Mouse (Mus musculus) limb, embryonic 12.5 days (tissue): ENCODE data around the gene Arl2bp. TPM values are rescaled to one million over a fixed set of nuclear protein-coding genes. Genes with fewer than 3 reads are reported as not detected.
A peak's percentile ranks its signal among the peaks of the same experiment; 100 is the strongest.

ENCODE experiments used
- ATAC-seq: fragments of 200-750 bp; cut with Nextera tagmentation; 2 replicates; pipeline ENCODE4 v1.8.0; 2017; ENCODE audit warnings: low read depth, moderate TSS enrichment; ENCODE audit not compliant: insufficient number of reproducible peaks, insufficient read depth, low FRiP score, low TSS enrichment
- H3K27ac ChIP-seq: fragments of 300-500 bp; sonication (generic); 2 replicates; pipeline ENCODE4 v1.5.1; 2016; ENCODE audit warnings: mild to moderate bottlenecking, moderate library complexity
- H3K27me3 ChIP-seq: fragments of 300-500 bp; sonication (generic); 2 replicates; pipeline ENCODE4 v1.6.1; 2016; ENCODE audit warnings: mild to moderate bottlenecking, moderate library complexity
- H3K36me3 ChIP-seq: fragments of 300-500 bp; sonication (generic); 2 replicates; pipeline ENCODE4 v1.6.1; 2016; ENCODE audit warnings: mild to moderate bottlenecking, moderate library complexity
- H3K4me1 ChIP-seq: fragments of 300-500 bp; sonication (generic); replicated peaks from 2 replicates; pipeline ENCODE4 v1.6.1; 2016
- H3K4me2 ChIP-seq: fragments of 300-500 bp; sonication (generic); 2 replicates; pipeline ENCODE4 v1.6.1; 2016; ENCODE audit warnings: mild to moderate bottlenecking, moderate library complexity
- H3K4me3 ChIP-seq: fragments of 300-500 bp; sonication (generic); replicated peaks from 2 replicates; pipeline ENCODE4 v1.5.1; 2016; ENCODE audit warnings: mild to moderate bottlenecking
- H3K9ac ChIP-seq: fragments of 300-500 bp; sonication (generic); replicated peaks from 2 replicates; pipeline ENCODE4 v1.6.1; 2016; ENCODE audit warnings: mild to moderate bottlenecking, moderate library complexity
- H3K9me3 ChIP-seq: fragments of 300-500 bp; sonication (generic); 2 replicates; pipeline ENCODE4 v1.6.1; 2016; ENCODE audit warnings: mild to moderate bottlenecking, moderate library complexity
- WGBS: fragments of 180-500 bp; shearing (Covaris S2); methylation state at CpG from one replicate; pipeline ENCODE4 v1.1.7; 2016; 5-methylcytosine and 5-hydroxymethylcytosine counted together
- polyA plus RNA-seq: library from polyadenylated mRNA; unstranded; fragments of >200 nt; fragmentation: Nextera tagmentation; extraction: Ambion mirVana; gene quantifications from 2 replicates; pipeline ENCODE4 v1.2.1, GENCODE M21; 2016

Arl2bp gene
- polyA plus RNA-seq, 1 experiment from 2014 or later, result 172 TPM

DNA sequence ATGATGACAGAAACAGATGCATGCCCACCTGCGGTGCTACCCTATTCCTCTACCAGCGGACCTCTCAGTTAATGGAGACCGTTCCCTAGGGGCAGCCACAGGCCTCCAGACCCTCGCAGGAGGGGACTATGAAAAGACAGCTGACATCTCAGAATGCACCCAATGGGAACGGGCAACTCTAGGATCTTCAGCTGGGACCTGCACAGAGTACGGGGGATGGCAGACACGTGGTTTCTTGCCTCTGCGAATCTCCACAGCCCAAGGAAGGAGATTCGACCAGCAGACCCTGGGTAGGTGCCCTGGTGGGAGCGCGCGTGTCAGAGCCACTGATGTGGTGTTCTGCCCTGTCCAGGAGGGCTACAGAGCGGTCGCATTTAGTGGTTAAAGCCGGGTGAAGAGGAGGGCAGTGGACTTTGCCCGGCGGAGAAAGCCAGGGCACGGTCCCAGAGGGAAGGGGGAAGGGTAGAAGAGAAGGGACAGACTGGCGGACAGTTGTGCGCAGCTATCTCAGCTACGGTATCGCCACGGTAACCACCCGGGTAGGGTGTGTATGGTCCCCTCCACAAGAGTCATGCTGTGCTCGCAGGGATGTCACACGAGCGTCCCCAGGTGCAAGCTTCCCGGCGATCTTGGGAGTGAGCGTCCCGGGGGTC, 29.1 kb downstream of the Arl2bp start:
- H3K36me3 ChIP-seq, result no peaks in the 10 kb centered on the region
- 0 out of 2 replicates have a peak overlapping the region, but pooled peaks have one; percentile 23 for H3K9ac ChIP-seq
- H3K4me2 ChIP-seq, result peak overlapping the region; percentile 77
- ATAC-seq, result peak; percentile 57; the same call in 1 of the 2 replicates
- peaks cover 75% of the 10 kb centered on the region for H3K27me3 ChIP-seq
- peaks cover 9% of the 10 kb centered on the region for H3K4me1 ChIP-seq
- H3K27ac ChIP-seq, result no peak overlapping the region
- under 1% methylated on average over 31 of the region's 31 CpGs for WGBS
- no peaks in the 10 kb centered on the region for H3K9me3 ChIP-seq
- peak overlapping the region; percentile 44 for H3K4me3 ChIP-seq

DNA sequence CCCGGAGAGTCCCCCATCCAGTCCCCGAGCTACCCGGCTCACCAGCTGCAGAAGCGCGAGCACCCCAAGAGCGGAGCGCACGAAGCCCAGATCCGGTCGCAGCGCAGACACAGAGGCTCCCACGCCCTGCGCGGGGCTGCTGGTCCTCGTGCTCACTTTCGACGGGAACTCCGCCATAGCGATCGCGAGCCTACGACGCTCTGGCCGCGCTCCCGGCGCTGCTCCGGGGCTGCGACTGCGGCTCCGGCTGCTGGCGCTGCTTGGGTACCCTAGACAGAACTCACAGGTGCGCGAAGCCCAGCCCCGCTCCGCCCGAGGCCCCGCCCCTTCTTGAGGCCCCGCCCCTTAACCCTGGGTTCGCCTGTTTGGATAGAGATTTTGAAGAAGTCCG, 29.6 kb downstream of the Arl2bp start, which contains the start of gene Pllp:
Gene Pllp, minus strand, starts transcription at position 285 of the 391 bp plus-strand sequence.
- H3K9ac ChIP-seq, result 0 out of 2 replicates have a peak within 1 kb of the TSS, but pooled peaks have one; percentile 23
- peak within 1 kb of the TSS; percentile 77 for H3K4me2 ChIP-seq
- no peak within 1 kb of the TSS for H3K27ac ChIP-seq
- no peaks in the 10 kb centered on the region for H3K9me3 ChIP-seq
- peak; percentile 39; the same call in 1 of the 2 replicates for ATAC-seq
- under 1% methylated on average over 41 of the region's 41 CpGs for WGBS
- H3K27me3 ChIP-seq, result peaks cover 73% of the 10 kb centered on the region
- H3K4me1 ChIP-seq, result peaks cover 9% of the 10 kb centered on the region
- H3K36me3 ChIP-seq, result no peaks in the 10 kb centered on the region
- H3K4me3 ChIP-seq, result peak within 1 kb of the TSS; percentile 44

DNA sequence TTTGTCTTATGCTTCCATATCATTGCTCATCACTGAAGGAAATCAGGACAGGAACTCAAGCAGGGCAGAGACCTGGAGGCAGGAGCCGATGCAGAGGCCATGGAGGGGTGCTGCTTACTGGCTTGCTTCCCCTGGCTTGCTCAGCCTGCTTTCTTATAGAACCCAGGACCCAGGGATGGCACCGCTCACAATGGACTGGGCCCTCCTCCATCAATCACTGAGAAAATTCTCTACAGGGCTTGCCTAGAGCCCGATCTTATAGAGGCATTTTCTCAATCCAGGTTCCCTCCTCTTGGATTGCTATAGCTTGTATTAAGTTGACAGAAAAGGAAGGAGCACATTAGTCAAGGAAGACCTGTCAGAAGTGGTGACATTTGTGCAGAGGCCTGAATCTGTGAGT, 30.2 kb downstream of the Arl2bp start:
- WGBS, result 51% methylated on average over 3 of the region's 3 CpGs
- Histone ChIP-seq H3K36me3 (no peaks in the 10 kb centered on the region), H3K4me1 (peaks cover 9% of the 10 kb centered on the region), H3K9me3 (no peaks in the 10 kb centered on the region), H3K27ac (no peak overlapping the region), H3K9ac (no peak overlapping the region), H3K4me3 (no peak overlapping the region), H3K4me2 (peak overlapping the region; percentile 77), H3K27me3 (peaks cover 73% of the 10 kb centered on the region)
- no peak for ATAC-seq

DNA sequence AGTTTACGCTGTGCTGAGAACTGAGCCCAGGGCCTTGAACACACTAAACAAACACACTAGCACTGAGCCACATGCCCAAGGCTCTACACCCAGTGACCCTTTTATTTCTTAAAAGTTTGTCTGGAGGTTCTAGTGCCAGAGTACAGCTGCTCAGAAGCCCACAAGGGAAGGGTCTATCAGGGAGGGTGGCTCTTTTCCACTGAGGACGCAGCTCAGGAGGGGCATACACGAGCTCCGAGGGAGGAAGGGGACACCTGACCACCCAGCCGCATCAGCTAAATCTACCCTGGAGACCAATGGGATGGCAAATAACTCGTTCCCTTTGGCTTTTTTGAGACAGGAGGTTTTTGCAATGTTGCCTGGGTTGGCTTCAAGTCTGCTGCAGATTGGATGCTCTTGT, 31.6 kb downstream of the Arl2bp start:
- WGBS, result 83% methylated on average over 6 of the region's 6 CpGs
- no peaks in the 10 kb centered on the region for H3K9me3 ChIP-seq
- H3K27me3 ChIP-seq, result peaks cover 61% of the 10 kb centered on the region
- H3K27ac ChIP-seq, result no peak overlapping the region
- peaks cover 9% of the 10 kb centered on the region for H3K4me1 ChIP-seq
- no peak overlapping the region for H3K4me3 ChIP-seq
- ATAC-seq, result no peak
- H3K4me2 ChIP-seq, result no peak overlapping the region
- no peaks in the 10 kb centered on the region for H3K36me3 ChIP-seq
- H3K9ac ChIP-seq, result no peak overlapping the region

DNA sequence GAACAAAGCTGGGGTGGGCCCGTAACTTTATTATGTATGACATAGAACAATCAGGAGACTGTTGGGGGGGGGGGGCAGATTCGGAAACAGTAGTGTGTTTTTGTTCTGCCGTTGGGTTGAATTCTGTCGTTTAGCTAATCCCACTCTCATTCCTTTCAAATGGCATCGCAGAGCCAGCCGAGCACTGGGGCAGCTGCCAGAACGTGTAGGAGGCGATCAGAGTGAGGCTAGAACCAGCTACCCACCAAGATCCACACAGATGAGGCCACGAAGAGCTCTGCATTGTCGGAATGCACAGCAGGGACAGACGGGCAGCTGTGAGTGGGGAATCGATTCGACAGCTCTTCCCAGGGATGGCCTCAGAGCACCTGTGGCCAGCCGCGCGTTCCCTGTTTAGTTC, 33.0 kb downstream of the Arl2bp start:
- no peaks in the 10 kb centered on the region for H3K9me3 ChIP-seq
- no peak overlapping the region for H3K9ac ChIP-seq
- H3K27me3 ChIP-seq, result peaks cover 47% of the 10 kb centered on the region
- no peak overlapping the region for H3K4me2 ChIP-seq
- no peak overlapping the region for H3K27ac ChIP-seq
- no peaks in the 10 kb centered on the region for H3K36me3 ChIP-seq
- no peak for ATAC-seq
- 69% methylated on average over 16 of the region's 16 CpGs for WGBS
- H3K4me3 ChIP-seq, result no peak overlapping the region
- peaks cover 9% of the 10 kb centered on the region for H3K4me1 ChIP-seq

DNA sequence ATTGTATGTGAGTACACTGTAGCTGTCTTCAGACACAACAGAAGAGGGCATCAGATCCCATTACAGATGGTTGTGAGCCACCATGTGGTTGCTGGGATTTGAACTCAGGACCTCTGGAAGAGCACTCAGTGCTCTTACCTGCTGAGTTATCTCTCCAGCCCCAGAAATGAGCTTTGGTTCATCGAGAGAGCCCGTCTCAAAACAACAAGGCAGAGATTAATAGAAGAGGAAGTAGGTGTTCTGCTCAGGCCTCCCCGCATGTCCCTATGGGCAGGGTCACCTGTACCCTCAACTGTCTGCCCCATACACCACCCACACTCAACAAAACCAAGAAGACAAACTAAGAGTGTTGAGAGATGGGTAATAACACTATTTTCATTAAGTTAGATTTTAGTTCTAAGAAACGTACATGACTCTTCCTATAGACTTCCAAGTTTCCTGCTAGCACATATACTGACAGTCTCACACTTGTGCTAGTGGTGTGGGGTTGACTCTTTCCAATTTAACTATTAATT, 34.1 kb downstream of the Arl2bp start:
- Histone ChIP-seq H3K36me3 (no peaks in the 10 kb centered on the region), H3K4me3 (no peak overlapping the region), H3K4me2 (no peak overlapping the region), H3K9ac (no peak overlapping the region), H3K4me1 (peaks cover 5% of the 10 kb centered on the region), H3K27me3 (peaks cover 38% of the 10 kb centered on the region), H3K27ac (no peak overlapping the region), H3K9me3 (no peaks in the 10 kb centered on the region)
- ATAC-seq, result no peak
- WGBS, result 82% methylated on average over 4 of the region's 4 CpGs

DNA sequence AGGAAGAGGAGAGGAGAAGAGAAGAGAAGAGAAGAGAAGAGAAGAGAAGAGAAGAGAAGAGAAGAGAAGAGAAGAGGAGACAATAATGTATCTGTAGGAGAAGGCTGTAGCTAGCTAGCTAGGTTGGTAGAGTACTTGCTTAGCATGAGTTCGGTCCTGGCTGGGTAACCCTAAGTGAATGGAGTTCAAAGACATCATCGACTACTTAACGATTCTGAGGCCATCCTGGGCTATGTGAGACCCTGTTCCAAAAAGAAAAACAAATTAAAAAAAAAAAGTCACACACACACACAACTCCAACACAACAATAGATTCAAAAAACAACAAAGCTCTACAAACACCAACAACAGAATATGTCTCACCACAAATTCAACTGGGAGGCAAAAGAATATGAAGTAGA, 35.8 kb downstream of the Arl2bp start:
- Histone ChIP-seq H3K27ac (no peak overlapping the region), H3K4me1 (no peaks in the 10 kb centered on the region; the same call in 1 of the 2 replicates), H3K9ac (no peak overlapping the region), H3K4me2 (peak overlapping the region; percentile 59; the same call in 1 of the 2 replicates), H3K4me3 (peak overlapping the region; percentile 47; the same call in 1 of the 2 replicates), H3K9me3 (no peaks in the 10 kb centered on the region), H3K27me3 (peaks cover 25% of the 10 kb centered on the region), H3K36me3 (no peaks in the 10 kb centered on the region)
- WGBS, result 62% methylated on average over 3 of the region's 3 CpGs
- ATAC-seq, result no peak

DNA sequence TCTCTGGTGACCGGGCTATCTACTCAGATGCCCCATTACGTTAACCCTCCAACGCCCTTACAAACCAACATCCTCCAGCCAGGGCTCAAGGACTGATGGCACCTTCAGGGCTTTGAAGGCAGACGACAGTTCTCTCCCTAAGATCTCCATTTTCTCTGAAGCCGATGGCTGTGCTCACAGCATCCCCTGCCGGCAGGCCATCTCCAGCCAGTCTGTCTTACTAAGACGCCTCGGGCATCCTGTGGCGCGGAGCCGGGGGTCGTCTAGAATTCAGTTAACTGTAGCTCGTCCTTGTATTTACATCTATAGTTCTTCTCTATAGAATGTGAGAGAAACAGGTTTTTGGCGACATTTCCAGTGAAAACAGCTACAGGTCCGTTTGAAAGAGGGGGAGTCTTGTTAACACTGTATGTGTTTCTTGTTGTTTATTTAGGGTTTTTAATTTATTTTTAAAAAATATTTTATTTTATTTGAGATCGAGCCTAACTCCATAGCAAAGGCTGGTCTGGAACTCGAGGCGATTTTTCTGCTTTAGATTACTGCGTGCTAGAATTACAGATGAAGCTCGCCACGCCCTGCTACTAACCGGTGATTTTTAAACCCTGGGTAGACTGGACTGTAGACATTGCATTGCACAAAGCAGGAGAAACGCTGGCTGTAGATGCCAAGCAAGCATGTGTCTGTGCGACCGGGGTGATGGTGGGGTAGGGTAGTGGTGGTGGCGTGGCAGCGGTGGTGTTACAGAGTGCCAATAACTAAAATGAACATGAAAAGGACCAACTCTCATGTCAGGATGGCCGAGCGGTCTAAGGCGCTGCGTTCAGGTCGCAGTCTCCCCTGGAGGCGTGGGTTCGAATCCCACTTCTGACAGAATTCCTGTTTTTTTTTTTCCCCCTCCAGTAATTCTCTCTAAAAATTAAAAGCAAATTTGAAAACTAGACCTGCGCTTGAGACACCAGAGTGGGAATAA, 36.7 kb downstream of the Arl2bp start:
- peak; percentile 35 for ATAC-seq

DNA sequence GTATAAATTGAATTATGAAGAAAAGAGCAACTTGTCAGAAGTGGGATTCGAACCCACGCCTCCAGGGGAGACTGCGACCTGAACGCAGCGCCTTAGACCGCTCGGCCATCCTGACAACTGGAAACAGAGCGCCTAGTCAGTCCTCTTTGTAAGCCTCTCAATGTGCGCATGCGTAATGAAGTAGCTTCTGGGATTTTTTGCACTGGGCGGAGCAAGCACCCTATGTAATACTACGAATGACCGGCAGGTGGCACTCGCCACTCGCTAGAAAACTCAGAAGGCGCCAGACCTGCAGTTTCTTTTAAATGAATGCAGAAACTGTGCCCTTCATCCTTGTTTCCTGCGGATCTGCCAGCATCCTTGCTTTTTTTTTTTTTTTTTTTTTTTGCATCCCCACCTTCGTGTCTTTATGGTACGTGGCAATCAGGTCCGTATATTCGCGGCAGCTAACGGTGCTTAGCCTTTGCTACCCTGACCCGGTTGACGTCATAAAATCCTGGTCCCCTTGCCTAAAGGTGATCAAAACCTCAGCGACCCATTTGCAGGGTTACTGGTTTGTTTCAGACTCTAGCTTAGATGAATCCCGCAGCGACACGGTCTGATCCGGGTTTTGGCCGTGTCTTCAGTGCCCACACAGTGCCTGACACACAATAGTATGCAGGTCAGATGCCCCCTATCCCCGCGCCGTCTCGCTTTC, 37.7 kb downstream of the Arl2bp start:
- Histone ChIP-seq H3K4me1 (no peaks in the 10 kb centered on the region; the same call in 1 of the 2 replicates), H3K27me3 (peaks cover 13% of the 10 kb centered on the region; the same call in 1 of the 2 replicates), H3K27ac (no peak overlapping the region), H3K36me3 (no peaks in the 10 kb centered on the region), H3K9ac (no peak overlapping the region; the same call in 1 of the 2 replicates), H3K4me3 (peak overlapping the region; percentile 49), H3K9me3 (no peaks in the 10 kb centered on the region), H3K4me2 (peak overlapping the region; percentile 65)
- ATAC-seq, result peak; percentile 85
- WGBS, result under 1% methylated on average over 35 of the region's 35 CpGs

More for the DNA sequence above, 36.7 kb downstream of the Arl2bp start:
- WGBS, result under 1% methylated on average over 35 of the region's 35 CpGs
- Histone ChIP-seq H3K4me1 (no peaks in the 10 kb centered on the region; the same call in 1 of the 2 replicates), H3K9ac (peak overlapping the region; percentile 23), H3K27me3 (peaks cover 18% of the 10 kb centered on the region), H3K27ac (0 out of 2 replicates have a peak overlapping the region, but pooled peaks have one; percentile 7), H3K4me2 (peak overlapping the region; percentile 59), H3K9me3 (no peaks in the 10 kb centered on the region), H3K36me3 (no peaks in the 10 kb centered on the region), H3K4me3 (peak overlapping the region; percentile 47)

DNA sequence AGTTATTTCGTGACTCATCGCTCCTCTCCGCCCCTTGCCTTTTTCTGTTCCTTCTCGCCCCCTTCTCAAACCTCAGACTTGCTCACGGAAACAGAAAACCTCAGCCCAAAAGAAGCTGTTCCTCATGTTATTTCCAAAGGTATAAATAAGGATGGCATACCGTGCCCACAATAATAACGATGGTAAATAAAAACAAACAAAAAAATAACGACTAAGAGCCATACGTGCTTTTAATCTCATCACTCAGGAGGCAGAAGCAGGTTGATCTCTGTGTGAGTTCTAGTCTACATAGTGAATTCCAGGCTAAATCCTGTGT, 38.2 kb downstream of the Arl2bp start:
- H3K36me3 ChIP-seq, result no peaks in the 10 kb centered on the region
- ATAC-seq, result no peak
- H3K27ac ChIP-seq, result no peak overlapping the region

More for the DNA sequence above, 38.2 kb downstream of the Arl2bp start:
- Histone ChIP-seq H3K27me3 (peaks cover 8% of the 10 kb centered on the region; the same call in 1 of the 2 replicates), H3K9me3 (no peaks in the 10 kb centered on the region), H3K4me2 (peak overlapping the region; percentile 65), H3K9ac (no peak overlapping the region; the same call in 1 of the 2 replicates), H3K4me3 (peak overlapping the region; percentile 49), H3K4me1 (peaks cover 3% of the 10 kb centered on the region; the same call in 1 of the 2 replicates)
- WGBS, result 18% methylated on average over 9 of the region's 9 CpGs
